Mouse (Mus musculus): ENCODE data around the gene Fas. TPM values are rescaled to one million over a fixed set of nuclear protein-coding genes. Genes with fewer than 3 reads are reported as not detected.

The Fas gene
- polyA plus RNA-seq, 1 experiment = 1.3 TPM

GRCm38 (mm10) chr19:34283614-34284013 is 6.9 kb upstream of the Fas start:
- DNase-seq (ENCODE audit: extremely low spot score in 1 of 2, low spot score in 1 of 2) = no peak

- DNase-seq (ENCODE audit: extremely low spot score in 1 of 2, low spot score in 1 of 2) = peak in 1 of 2 experiments; percentile 23
Observed at GRCm38 (mm10) chr19:34284383-34284782, 6.1 kb upstream of the Fas start.

GRCm38 (mm10) chr19:34284826-34285225 is 5.6 kb upstream of the Fas start:
- DNase-seq (ENCODE audit: extremely low spot score in 1 of 2, low spot score in 1 of 2) = no peak

GRCm38 (mm10) chr19:34287221-34287620 is 3.2 kb upstream of the Fas start:
- DNase-seq (ENCODE audit: extremely low spot score in 1 of 2, low spot score in 1 of 2) = no peak

GRCm38 (mm10) chr19:34287656-34288415 is 2.6 kb upstream of the Fas start:
- no peak for DNase-seq (ENCODE audit: extremely low spot score in 1 of 2, low spot score in 1 of 2)

DNA sequence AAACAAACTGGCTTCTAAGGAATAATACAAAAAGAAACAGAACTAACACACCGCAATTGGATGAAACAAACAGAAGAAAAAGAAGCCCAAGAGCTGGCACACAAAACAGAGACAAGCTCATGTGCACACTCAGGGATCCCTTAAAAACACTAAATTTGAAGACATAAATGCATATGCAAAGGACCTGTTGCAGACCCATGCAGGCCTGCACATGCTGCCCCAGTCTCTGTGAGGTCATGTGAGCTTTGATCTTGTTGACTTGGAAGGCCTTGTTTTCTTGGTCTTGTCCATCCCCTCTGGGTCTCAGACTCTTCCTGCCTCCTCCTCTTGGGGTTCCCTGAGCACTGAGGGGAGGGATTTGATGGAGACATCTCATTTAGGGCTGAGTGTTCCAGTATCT is 1.8 kb upstream of the Fas start:
- no peak for DNase-seq (ENCODE audit: extremely low spot score in 1 of 2, low spot score in 1 of 2)

DNA sequence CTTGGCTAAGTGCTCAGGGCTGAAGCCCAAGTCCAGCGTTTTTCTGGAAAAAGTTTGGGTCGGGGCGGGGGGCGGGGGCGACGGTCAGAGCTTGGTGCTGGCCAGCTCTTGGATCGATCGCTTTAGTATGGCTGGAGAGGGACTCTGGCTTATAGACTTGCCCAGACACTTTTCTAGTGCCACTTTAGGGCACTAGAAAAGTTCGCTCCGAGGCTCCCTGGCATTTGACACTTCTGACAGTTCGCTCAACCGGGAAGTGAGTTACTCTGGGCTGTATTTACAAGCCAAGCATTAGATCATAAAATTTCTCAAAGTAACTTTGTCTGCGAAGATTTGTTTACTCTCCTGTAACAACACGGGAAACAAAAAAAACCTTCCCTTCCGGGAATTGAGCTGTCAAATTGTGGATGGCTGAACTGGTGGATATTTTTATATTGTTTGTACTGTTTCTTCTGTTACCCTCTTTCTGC is 441 bp downstream of the Fas start:
- no peak for DNase-seq (ENCODE audit: extremely low spot score in 1 of 2, low spot score in 1 of 2)

DNA sequence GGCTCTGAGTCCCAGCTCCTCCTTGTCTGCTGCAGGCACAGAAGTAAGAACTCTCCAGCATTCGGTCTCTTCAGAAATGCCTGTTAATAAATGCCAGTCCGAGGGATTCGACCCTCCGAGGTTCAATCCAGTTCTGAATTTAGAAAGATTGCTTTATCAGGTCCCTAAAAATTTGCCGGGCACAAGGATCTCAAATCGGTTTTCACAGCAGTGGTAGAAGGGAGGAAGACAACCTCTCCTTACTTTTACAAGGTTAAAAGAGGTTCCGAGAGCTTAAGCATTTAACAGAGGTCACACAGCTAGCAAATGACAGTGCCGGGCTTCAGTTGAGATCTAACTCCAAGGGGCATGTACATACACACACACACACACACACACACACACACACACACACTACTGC is 913 bp downstream of the Fas start:
- DNase-seq (ENCODE audit: extremely low spot score in 1 of 2, low spot score in 1 of 2) = no peak

DNA sequence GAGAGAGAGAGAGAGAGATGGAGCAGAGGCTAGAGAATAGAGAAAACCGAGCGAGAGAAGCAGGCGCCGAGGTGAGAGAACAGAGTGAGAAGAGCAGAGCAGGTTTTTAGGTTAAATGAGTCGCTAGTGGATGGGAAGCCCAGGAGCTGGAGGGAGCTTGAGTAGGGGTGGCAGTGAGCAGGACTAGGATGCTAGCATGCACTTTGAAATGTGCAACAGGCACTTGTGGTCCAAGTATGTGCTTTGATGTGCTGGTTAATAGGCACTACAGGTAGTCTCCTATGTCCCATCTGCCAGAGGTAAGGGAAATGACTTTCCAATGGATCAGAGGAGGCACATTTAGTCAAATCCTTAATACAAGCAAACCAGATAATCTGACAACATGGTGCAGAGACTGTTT is 1.5 kb downstream of the Fas start:
- DNase-seq (ENCODE audit: extremely low spot score in 1 of 2, low spot score in 1 of 2) = no peak

GRCm38 (mm10) chr19:34292701-34293100 is 2.2 kb downstream of the Fas start:
- DNase-seq (ENCODE audit: extremely low spot score in 1 of 2, low spot score in 1 of 2) = no peak

GRCm38 (mm10) chr19:34293376-34293947 is 3.0 kb downstream of the Fas start:
- no peak for DNase-seq (ENCODE audit: extremely low spot score in 1 of 2, low spot score in 1 of 2)

- DNase-seq (ENCODE audit: extremely low spot score in 1 of 2, low spot score in 1 of 2) = no peak
Observed at GRCm38 (mm10) chr19:34295442-34295841, 5.0 kb downstream of the Fas start.

DNA sequence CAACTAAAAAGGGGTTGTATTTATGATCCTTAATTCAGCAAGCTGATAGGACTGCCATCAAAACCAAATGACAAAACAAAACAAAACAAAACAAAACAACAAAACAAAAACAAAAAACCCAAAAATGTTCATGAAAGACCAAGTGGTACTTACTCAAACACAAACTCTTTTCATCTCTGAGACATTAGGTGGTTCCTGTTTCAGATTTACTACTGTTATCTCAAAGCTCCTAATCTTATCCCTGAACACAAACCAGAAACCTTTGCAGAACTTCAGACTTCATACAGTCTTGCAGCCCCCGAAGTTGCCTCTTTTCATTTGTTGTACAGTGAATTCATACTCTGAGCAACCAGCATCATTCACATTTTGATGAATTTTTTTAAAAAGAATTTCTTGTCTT is 8.1 kb downstream of the Fas start:
- no peak for DNase-seq (ENCODE audit: extremely low spot score in 1 of 2, low spot score in 1 of 2)

- DNase-seq (ENCODE audit: extremely low spot score in 1 of 2, low spot score in 1 of 2) = no peak
Observed at GRCm38 (mm10) chr19:34299229-34299628, 8.8 kb downstream of the Fas start.

DNA sequence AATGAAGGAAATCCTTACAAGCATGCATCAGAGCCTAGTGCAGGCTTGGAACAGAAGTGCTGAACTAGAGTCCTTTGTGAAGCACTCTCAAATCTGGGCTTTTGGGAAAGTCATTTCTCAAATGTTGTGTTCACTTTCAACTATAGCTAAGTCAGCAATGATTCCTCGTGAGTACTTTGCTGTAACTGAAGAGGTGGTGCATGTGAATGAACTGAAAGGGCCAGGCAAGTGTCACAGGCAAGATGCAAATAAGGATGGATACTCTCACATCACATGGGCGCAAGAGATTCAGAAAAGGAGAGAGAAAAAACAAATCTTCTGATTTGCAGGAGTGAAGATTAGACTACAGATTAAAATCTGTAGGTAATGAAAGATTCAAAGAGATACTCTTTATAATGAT is 10.0 kb downstream of the Fas start:
- DNase-seq (ENCODE audit: extremely low spot score in 1 of 2, low spot score in 1 of 2) = no peak

DNA sequence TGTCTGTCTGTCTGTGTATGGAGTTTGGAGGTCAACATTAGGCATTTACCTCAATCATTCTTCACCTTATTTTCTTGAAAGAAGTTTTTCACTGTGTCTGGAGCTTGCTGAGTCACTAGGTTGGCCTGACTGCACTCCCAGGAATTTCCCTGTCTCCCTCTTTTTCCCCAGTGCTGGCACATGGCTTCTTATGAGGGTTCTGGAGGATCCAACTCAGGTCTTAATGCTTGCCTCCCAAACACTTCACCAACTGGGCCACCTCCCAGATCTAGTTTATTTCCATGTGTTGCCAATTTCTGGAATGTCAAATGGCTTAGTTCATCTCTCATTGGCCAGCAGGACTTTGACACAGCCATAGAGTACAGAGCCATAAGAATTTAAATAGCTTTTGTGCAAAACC is 14.5 kb downstream of the Fas start:
- no peak for DNase-seq (ENCODE audit: extremely low spot score in 1 of 2, low spot score in 1 of 2)

DNA sequence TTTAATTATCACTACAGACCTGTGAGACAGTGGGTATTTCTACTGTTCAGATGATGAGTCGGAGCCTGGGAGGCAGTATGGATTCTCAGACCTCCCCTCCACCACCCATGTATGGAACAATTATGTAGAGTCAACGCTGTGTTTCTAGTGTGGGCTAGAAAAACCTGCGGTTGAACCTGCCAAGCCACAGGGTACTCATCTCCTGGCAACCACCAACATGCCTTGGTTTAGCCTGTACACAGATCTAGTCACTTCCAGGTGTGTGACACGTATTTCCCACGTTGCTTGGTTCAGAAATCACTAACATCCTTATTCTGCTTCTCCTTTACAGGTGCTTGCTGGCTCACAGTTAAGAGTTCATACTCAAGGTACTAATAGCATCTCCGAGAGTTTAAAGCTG is 16.3 kb downstream of the Fas start:
- no peak for DNase-seq (ENCODE audit: extremely low spot score in 1 of 2, low spot score in 1 of 2)

DNA sequence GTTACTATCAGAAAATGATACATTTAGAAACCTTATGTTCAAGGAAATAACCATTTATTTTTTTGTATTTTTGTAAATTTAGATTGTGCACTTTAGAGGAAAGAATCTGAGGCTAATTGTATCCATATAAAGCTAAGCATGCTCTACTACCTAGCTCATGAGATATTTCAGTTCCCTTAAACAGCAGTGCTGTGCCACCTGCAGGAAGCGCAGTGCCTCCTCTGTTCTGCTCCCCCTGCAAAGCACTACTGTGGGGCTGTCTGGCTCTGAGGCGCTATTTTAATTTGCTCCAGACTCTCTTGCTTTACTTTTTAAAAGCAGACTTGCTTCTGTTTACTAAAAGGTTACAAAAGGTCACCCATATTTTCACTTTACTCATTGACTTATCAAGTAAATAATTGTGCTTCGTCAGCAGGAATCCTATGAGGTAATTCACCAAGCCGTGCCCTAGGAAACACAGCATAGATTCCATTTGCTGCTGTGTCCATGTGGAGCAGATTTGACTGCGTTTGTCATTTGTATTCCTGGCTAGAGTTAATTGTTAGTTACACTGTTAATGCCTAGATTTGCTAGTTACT is 21.8 kb downstream of the Fas start:
- no peak for DNase-seq (ENCODE audit: extremely low spot score in 1 of 2, low spot score in 1 of 2)

DNA sequence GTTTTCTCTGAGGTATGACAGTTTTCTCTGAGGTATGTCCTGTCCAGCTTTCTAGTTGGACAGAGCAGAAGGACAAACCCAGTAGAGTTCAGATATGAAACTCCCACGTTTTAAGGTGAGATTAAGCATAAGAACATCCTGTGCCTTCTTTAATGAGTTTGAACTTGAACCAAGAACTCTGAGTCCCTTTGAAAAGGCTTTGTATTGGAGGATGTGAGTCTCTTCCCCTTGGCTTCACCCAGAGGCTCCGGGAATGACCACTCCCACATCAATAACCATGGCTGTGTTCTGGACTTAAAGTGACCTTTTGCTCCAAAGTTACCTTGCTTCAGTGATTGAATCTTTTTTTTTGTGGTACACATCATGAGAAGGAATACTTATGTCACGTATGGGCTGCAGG is 37.6 kb downstream of the Fas start:
- no peak for DNase-seq (ENCODE audit: extremely low spot score in 1 of 2, low spot score in 1 of 2)

GRCm38 (mm10) chr19:34334300-34334699 is 43.8 kb downstream of the Fas start:
- DNase-seq (ENCODE audit: extremely low spot score in 1 of 2, low spot score in 1 of 2) = peak; percentile 19 to 83

DNA sequence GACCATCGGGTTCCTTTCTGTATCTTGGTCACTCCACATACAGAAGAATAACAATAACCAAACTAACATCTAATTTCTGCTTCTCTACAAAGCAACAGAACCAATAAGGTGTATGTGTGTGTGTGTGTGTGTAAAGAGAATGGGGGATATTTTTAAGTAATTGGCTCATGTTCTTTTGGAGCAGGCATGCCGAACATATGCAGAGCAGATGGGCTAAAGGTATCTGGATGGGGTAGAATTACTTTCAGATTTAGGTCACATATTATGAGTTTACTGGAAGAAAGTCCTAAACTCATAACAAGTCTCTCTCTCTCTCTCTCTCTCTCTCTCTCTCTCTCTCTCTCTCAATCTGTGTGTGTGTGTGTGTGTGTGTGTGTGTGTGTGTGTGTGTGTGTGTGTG is 54.2 kb downstream of the Fas start:
- no peak for DNase-seq (ENCODE audit: extremely low spot score in 1 of 2, low spot score in 1 of 2)
